Mouse (Mus musculus): ENCODE data around the gene Hdac7. TPM values are rescaled to one million over a fixed set of nuclear protein-coding genes. Genes with fewer than 3 reads are reported as not detected.
A peak's percentile ranks its signal among the peaks of the same experiment; 100 is the strongest.

Gene Hdac7
- polyA plus RNA-seq, 1 experiment from 2014 or later, result 31.5 TPM

GRCm38 (mm10) chr15:97831242-97831986, 12.9 kb downstream of the Hdac7 start:
- no peaks in the 10 kb centered on the region for H3K27me3 ChIP-seq
- peak overlapping the region; percentile 95 for H3K4me3 ChIP-seq (replicated peaks)
- peak; percentile 74 for ATAC-seq (ENCODE audit: insufficient number of reproducible peaks, insufficient read depth, low FRiP score, low TSS enrichment, low read depth)
- peak overlapping the region; percentile 100 for H3K9ac ChIP-seq (replicated peaks)
- 1% methylated on average over 61 of the region's 84 CpGs for WGBS
- no peaks in the 10 kb centered on the region for H3K9me3 ChIP-seq
- H3K4me2 ChIP-seq, result peak overlapping the region; percentile 72
- H3K36me3 ChIP-seq, result no peaks in the 10 kb centered on the region
- peaks cover 59% of the 10 kb centered on the region for H3K4me1 ChIP-seq (replicated peaks)
- H3K27ac ChIP-seq, result peak overlapping the region; percentile 98

GRCm38 (mm10) chr15:97830788-97831241, 13.5 kb downstream of the Hdac7 start:
- Histone ChIP-seq H3K4me3 (replicated peaks) (peak overlapping the region; percentile 95), H3K36me3 (no peaks in the 10 kb centered on the region), H3K9ac (replicated peaks) (peak overlapping the region; percentile 100), H3K4me2 (peak overlapping the region; percentile 72), H3K9me3 (no peaks in the 10 kb centered on the region), H3K4me1 (replicated peaks) (peaks cover 60% of the 10 kb centered on the region), H3K27me3 (no peaks in the 10 kb centered on the region), H3K27ac (peak overlapping the region; percentile 98)
- WGBS, result under 1% methylated on average over 39 of the region's 39 CpGs
- 0 out of 2 replicates have a peak, but pooled peaks have one; percentile 10 for ATAC-seq (ENCODE audit: insufficient number of reproducible peaks, insufficient read depth, low FRiP score, low TSS enrichment, low read depth)

DNA sequence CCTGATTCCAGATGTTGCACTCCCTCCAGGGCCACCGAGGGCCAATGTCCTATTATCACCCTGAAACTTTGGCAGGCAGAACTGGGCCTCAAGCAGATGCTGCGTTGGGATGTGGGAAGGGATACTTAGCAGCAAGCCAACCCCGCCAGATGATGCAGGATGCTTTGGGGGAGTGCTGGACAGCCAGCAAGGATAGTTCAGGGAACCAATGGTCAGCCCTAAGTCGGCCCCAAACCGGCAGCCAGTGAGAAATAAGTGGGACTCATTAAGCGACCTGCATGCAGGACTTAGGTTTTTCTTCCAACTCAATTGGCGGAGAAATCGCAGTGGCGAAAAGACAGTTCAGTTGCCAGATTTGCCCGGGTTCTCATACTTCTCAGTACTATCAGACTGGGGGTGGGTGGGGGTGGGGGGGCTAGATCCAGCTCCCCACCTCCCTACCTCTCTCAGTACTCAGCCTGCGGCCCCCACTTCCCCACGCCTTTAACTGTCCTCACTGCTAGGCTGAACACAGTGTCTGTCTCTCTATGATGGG, 14.0 kb downstream of the Hdac7 start:
- Histone ChIP-seq H3K4me2 (peak overlapping the region; percentile 72), H3K27me3 (no peaks in the 10 kb centered on the region), H3K9me3 (no peaks in the 10 kb centered on the region), H3K27ac (peak overlapping the region; percentile 98), H3K36me3 (no peaks in the 10 kb centered on the region), H3K9ac (replicated peaks) (peak overlapping the region; percentile 100), H3K4me1 (replicated peaks) (peaks cover 65% of the 10 kb centered on the region), H3K4me3 (replicated peaks) (peak overlapping the region; percentile 95)
- 8% methylated on average over 12 of the region's 12 CpGs for WGBS
- ATAC-seq (ENCODE audit: insufficient number of reproducible peaks, insufficient read depth, low FRiP score, low TSS enrichment, low read depth), result no peak

- H3K4me2 ChIP-seq, result peak overlapping the region; percentile 72
- no peaks in the 10 kb centered on the region for H3K27me3 ChIP-seq
- peaks cover 73% of the 10 kb centered on the region for H3K4me1 ChIP-seq (replicated peaks)
- no peaks in the 10 kb centered on the region for H3K36me3 ChIP-seq
- peak overlapping the region; percentile 95; the same call in 1 of the 2 replicates for H3K4me3 ChIP-seq (replicated peaks)
- 56% methylated on average over 2 of the region's 2 CpGs for WGBS
- H3K27ac ChIP-seq, result peak overlapping the region; percentile 98
- peak overlapping the region; percentile 100 for H3K9ac ChIP-seq (replicated peaks)
- H3K9me3 ChIP-seq, result no peaks in the 10 kb centered on the region
- no peak for ATAC-seq (ENCODE audit: insufficient number of reproducible peaks, insufficient read depth, low FRiP score, low TSS enrichment, low read depth)
Observed at GRCm38 (mm10) chr15:97829432-97829831, 14.9 kb downstream of the Hdac7 start.

GRCm38 (mm10) chr15:97828901-97829338, 15.4 kb downstream of the Hdac7 start:
- Histone ChIP-seq H3K4me3 (replicated peaks) (no peak overlapping the region), H3K4me2 (peak overlapping the region; percentile 72), H3K9me3 (no peaks in the 10 kb centered on the region), H3K36me3 (peaks cover 4% of the 10 kb centered on the region; the same call in 1 of the 2 replicates), H3K9ac (replicated peaks) (no peak overlapping the region), H3K27me3 (no peaks in the 10 kb centered on the region), H3K4me1 (replicated peaks) (peaks cover 78% of the 10 kb centered on the region), H3K27ac (peak overlapping the region; percentile 98; the same call in 1 of the 2 replicates)
- ATAC-seq (ENCODE audit: insufficient number of reproducible peaks, insufficient read depth, low FRiP score, low TSS enrichment, low read depth), result no peak
- 49% methylated on average over 5 of the region's 5 CpGs for WGBS

- ATAC-seq (ENCODE audit: insufficient number of reproducible peaks, insufficient read depth, low FRiP score, low TSS enrichment, low read depth), result no peak
- peaks cover 6% of the 10 kb centered on the region; the same call in 1 of the 2 replicates for H3K36me3 ChIP-seq
- peak overlapping the region; percentile 3; the same call in 1 of the 2 replicates for H3K4me3 ChIP-seq (replicated peaks)
- peak overlapping the region; percentile 72 for H3K4me2 ChIP-seq
- H3K4me1 ChIP-seq (replicated peaks), result peaks cover 82% of the 10 kb centered on the region
- H3K27me3 ChIP-seq, result no peaks in the 10 kb centered on the region
- WGBS, result 45% methylated on average over 6 of the region's 6 CpGs
- no peak overlapping the region for H3K9ac ChIP-seq (replicated peaks)
- H3K9me3 ChIP-seq, result no peaks in the 10 kb centered on the region
- peak overlapping the region; percentile 98 for H3K27ac ChIP-seq
Observed at GRCm38 (mm10) chr15:97828221-97828842, 16.0 kb downstream of the Hdac7 start.

DNA sequence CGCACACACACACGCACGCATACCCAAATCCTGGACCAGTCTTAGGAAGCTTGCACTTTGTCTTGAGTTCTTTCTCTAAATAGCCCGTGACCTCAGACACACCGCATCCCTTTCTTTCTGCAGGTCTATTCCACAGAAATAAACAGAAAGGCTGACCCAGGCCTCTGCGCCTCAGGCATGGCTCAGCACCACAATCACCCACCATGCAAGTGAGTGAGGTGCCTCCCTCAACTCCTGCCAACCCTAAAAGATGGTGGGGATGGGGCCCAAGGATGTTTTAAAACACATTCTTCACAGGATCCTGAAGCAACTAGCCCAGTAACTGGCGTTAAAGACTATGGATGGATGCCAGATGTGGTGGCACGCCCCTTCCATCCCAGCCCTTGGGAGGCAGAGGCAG, 16.9 kb downstream of the Hdac7 start:
- H3K27me3 ChIP-seq, result no peaks in the 10 kb centered on the region
- no peak overlapping the region for H3K27ac ChIP-seq
- WGBS, result 90% methylated on average over 8 of the region's 8 CpGs
- H3K9ac ChIP-seq (replicated peaks), result no peak overlapping the region
- peaks cover 6% of the 10 kb centered on the region; the same call in 1 of the 2 replicates for H3K36me3 ChIP-seq
- H3K4me3 ChIP-seq (replicated peaks), result no peak overlapping the region
- peaks cover 86% of the 10 kb centered on the region for H3K4me1 ChIP-seq (replicated peaks)
- H3K9me3 ChIP-seq, result no peaks in the 10 kb centered on the region
- no peak overlapping the region for H3K4me2 ChIP-seq
- no peak for ATAC-seq (ENCODE audit: insufficient number of reproducible peaks, insufficient read depth, low FRiP score, low TSS enrichment, low read depth)

GRCm38 (mm10) chr15:97826588-97827261, 17.6 kb downstream of the Hdac7 start:
- peaks cover 87% of the 10 kb centered on the region for H3K4me1 ChIP-seq (replicated peaks)
- ATAC-seq (ENCODE audit: insufficient number of reproducible peaks, insufficient read depth, low FRiP score, low TSS enrichment, low read depth), result no peak
- 47% methylated on average over 5 of the region's 5 CpGs for WGBS
- no peak overlapping the region for H3K4me2 ChIP-seq
- H3K9me3 ChIP-seq, result no peaks in the 10 kb centered on the region
- H3K4me3 ChIP-seq (replicated peaks), result no peak overlapping the region
- H3K27me3 ChIP-seq, result no peaks in the 10 kb centered on the region
- H3K9ac ChIP-seq (replicated peaks), result peak overlapping the region; percentile 48; the same call in 1 of the 2 replicates
- peaks cover 6% of the 10 kb centered on the region; the same call in 1 of the 2 replicates for H3K36me3 ChIP-seq
- no peak overlapping the region for H3K27ac ChIP-seq

DNA sequence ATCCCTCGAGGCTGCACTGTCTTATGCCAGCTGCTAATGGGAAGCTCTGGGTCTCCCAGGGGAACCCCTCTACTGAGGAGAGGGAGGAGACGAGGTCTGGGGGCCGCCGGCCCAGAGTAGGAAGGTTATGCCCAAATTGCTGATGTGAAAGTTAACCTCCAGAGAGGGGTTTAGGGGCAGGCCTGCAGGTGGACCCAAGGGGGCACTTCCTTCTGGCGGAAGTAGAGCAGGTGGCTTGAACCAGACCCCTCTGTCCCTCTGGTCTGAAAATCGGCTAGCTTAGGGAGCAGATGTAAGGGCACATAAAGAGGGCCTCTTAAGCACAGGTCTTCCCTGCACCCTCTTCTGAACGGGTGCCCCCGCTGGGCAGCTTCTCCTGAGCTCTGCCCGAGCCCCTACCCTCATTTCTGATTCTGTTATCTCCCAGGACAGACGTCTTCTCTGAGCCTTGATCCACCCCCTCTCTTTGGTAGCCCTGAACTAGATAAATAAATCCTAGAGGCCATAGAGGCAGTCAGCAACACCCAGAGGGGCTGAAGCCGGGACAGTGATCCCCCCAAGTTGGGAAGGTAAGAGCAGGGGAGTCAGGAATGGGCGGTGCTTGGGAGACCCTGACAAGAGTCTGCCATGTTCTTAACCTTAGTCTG, 18.2 kb downstream of the Hdac7 start:
- Histone ChIP-seq H3K27ac (no peak overlapping the region), H3K9me3 (no peaks in the 10 kb centered on the region), H3K27me3 (no peaks in the 10 kb centered on the region), H3K9ac (replicated peaks) (peak overlapping the region; percentile 48), H3K4me3 (replicated peaks) (no peak overlapping the region), H3K4me2 (peak overlapping the region; percentile 55), H3K4me1 (replicated peaks) (peaks cover 93% of the 10 kb centered on the region), H3K36me3 (peaks cover 6% of the 10 kb centered on the region; the same call in 1 of the 2 replicates)
- no peak for ATAC-seq (ENCODE audit: insufficient number of reproducible peaks, insufficient read depth, low FRiP score, low TSS enrichment, low read depth)
- WGBS, result 47% methylated on average over 12 of the region's 12 CpGs

DNA sequence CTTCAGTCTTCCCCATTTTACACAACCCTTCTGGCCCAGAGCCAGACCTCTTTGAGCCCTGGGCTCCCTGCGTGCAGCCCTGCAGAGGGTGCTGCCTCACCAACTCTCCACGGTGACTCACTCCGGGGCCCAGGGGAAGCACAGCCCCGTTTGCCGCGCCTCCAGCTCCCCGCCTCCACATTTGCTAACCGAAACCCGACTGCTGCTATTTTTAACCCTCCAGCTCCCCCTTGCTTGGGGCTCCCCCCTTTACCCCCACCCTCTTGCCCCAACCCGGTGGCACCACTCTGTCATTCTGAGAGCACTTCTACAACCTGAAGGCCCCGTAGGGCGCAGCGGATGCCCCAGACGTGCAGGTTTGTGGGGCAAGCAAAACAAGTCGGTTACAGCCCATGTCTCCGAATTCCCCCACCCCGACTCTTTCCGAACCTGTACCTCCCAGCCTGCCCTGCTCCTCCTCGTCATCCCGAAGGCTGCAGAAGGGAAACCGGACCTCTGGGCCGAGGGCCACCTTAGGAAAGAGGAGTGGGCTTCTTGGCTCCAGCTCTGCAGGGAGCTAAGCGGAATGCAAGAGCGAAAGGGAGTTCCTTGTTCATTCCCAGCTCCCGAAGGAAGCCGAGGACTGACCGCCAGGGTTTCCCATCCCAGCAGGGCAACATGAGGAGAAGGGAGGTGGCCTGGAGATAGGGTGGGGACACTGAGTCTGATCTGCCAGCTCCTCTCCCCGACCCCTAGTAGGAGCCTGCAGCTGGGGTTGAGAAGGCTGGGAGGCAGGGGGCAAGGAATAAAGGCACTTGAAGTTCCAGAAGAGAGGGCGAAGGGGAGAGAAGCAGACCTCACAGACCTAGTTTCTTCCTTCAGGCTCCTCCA, 19.0 kb downstream of the Hdac7 start:
- H3K27me3 ChIP-seq, result no peaks in the 10 kb centered on the region
- peak overlapping the region; percentile 27 for H3K4me3 ChIP-seq (replicated peaks)
- H3K9ac ChIP-seq (replicated peaks), result peak overlapping the region; percentile 48
- peak overlapping the region; percentile 75 for H3K27ac ChIP-seq
- H3K36me3 ChIP-seq, result peaks cover 9% of the 10 kb centered on the region; the same call in 1 of the 2 replicates
- H3K4me2 ChIP-seq, result peak overlapping the region; percentile 55
- 9% methylated on average over 29 of the region's 29 CpGs for WGBS
- no peak for ATAC-seq (ENCODE audit: insufficient number of reproducible peaks, insufficient read depth, low FRiP score, low TSS enrichment, low read depth)
- peaks cover 93% of the 10 kb centered on the region for H3K4me1 ChIP-seq (replicated peaks)
- no peaks in the 10 kb centered on the region for H3K9me3 ChIP-seq
